12 mouse cellular contexts compared by ENCODE assay signal in the genomic region with DNA sequence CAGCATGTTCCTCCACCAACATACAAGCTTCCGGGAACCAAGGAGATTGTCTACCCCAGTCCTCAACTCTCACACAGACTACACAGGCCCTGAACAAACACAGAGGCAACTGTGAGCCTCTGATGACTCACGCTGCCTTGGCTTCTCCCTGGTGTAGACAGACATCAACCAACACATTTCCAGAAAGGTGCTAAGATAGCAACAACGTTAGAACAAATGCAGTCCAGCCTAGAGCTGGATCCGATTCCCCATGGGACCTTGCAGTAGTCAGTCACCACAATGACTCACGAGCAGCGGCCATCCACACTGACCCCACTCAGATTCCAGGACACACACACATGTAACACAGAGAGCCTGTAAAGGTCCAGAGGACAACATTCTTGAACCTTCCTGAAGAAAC. TPM values are rescaled to one million over a fixed set of nuclear protein-coding genes. Genes with fewer than 3 reads are reported as not detected.
A peak's percentile ranks its signal among the peaks of the same experiment; 100 is the strongest.
DNase-seq lines count a peak whose midpoint lies in the region; ATAC-seq and TF ChIP-seq lines count a peak whose summit lies in the region.
"Had no signal": no experiment of that assay in that cellular context is flagged by ENCODE, and none has a peak within 500 bp of the region (broad histone marks: within the 10 kb centered on the region; RNA-seq: fewer than 3 reads in every experiment).

No protein-coding gene starts in this region.

- H3K4me2 ChIP-seq in hindbrain, embryonic 13.5 days: no peak overlapping the region
- no peak overlapping the region for H3K4me2 ChIP-seq in intestine, postnatal 0 days (replicated peaks; ENCODE audit: low read depth)
- H3K4me2 ChIP-seq in midbrain, postnatal 0 days (ENCODE audit: low read depth, low read length, poor library complexity, severe bottlenecking): no peak overlapping the region

- no peaks in the 10 kb centered on the region for H3K9me3 ChIP-seq in hindbrain, embryonic 10.5 days
- no peaks in the 10 kb centered on the region for H3K9me3 ChIP-seq in hindbrain, embryonic 13.5 days
- no peaks in the 10 kb centered on the region for H3K9me3 ChIP-seq in heart, embryonic 10.5 days
- no peaks in the 10 kb centered on the region for H3K9me3 ChIP-seq in intestine, postnatal 0 days (ENCODE audit: control insufficient read depth)
- H3K9me3 ChIP-seq in midbrain, postnatal 0 days (ENCODE audit: low read length): no peaks in the 10 kb centered on the region

- H3K4me1 ChIP-seq in hindbrain, embryonic 10.5 days (replicated peaks): peaks cover 8% of the 10 kb centered on the region
- H3K4me1 ChIP-seq in hindbrain, embryonic 13.5 days (replicated peaks): 0 out of 2 replicates have a peak, but pooled peaks cover 7% of the 10 kb centered on the region
- H3K4me1 ChIP-seq in heart, embryonic 10.5 days: peaks cover 68% of the 10 kb centered on the region
- 0 out of 2 replicates have a peak, but pooled peaks cover 4% of the 10 kb centered on the region for H3K4me1 ChIP-seq in intestine, postnatal 0 days (replicated peaks; ENCODE audit: control insufficient read depth, insufficient read depth, low read length)
- no peaks in the 10 kb centered on the region; the same call in 1 of the 2 replicates for H3K4me1 ChIP-seq in midbrain, postnatal 0 days (ENCODE audit: insufficient read depth, low read length)

- DNase-seq in hindbrain, embryonic 10.5 days (ENCODE audit: low spot score): no peak
- peak; percentile 49 for DNase-seq in MN1 (ENCODE audit: low spot score)
- peak; percentile 86 for DNase-seq in heart, embryonic 10.5 days (ENCODE audit: low spot score)
- no peak for DNase-seq in layer of hippocampus, postnatal 14 days (ENCODE audit: low spot score in 2 of 2)
- DNase-seq in testis, postnatal 14 days (ENCODE audit: low spot score): no peak
- DNase-seq in midbrain, postnatal 0 days (ENCODE audit: low spot score): no peak
- DNase-seq: cerebellum, postnatal 25 days; kidney, adult 9 months had no signal

- no peaks in the 10 kb centered on the region for H3K27me3 ChIP-seq in hindbrain, embryonic 10.5 days (ENCODE audit: insufficient read depth, poor library complexity, severe bottlenecking)
- no peaks in the 10 kb centered on the region for H3K27me3 ChIP-seq in hindbrain, embryonic 13.5 days
- no peaks in the 10 kb centered on the region for H3K27me3 ChIP-seq in heart, embryonic 10.5 days (ENCODE audit: insufficient read depth, poor library complexity, severe bottlenecking)
- H3K27me3 ChIP-seq in intestine, postnatal 0 days (replicated peaks; ENCODE audit: control insufficient read depth, insufficient read depth, low read length): no peaks in the 10 kb centered on the region
- H3K27me3 ChIP-seq in midbrain, postnatal 0 days (ENCODE audit: insufficient read depth, low read length): no peaks in the 10 kb centered on the region

- H3K36me3 ChIP-seq in hindbrain, embryonic 10.5 days: no peaks in the 10 kb centered on the region
- no peaks in the 10 kb centered on the region for H3K36me3 ChIP-seq in hindbrain, embryonic 13.5 days
- no peaks in the 10 kb centered on the region for H3K36me3 ChIP-seq in heart, embryonic 10.5 days
- H3K36me3 ChIP-seq in intestine, postnatal 0 days (ENCODE audit: control insufficient read depth, insufficient read depth): no peaks in the 10 kb centered on the region
- H3K36me3 ChIP-seq in midbrain, postnatal 0 days (ENCODE audit: insufficient read depth, low read length): no peaks in the 10 kb centered on the region

- 80% methylated on average over 6 of the region's 6 CpGs for WGBS in hindbrain, embryonic 10.5 days
- 85% methylated on average over 6 of the region's 6 CpGs for WGBS in hindbrain, embryonic 13.5 days
- 16% methylated on average over 6 of the region's 6 CpGs for WGBS in heart, embryonic 10.5 days
- 37% methylated on average over 6 of the region's 6 CpGs for WGBS in intestine, postnatal 0 days
- 92% methylated on average over 6 of the region's 6 CpGs for WGBS in midbrain, postnatal 0 days

- H3K4me3 ChIP-seq in hindbrain, embryonic 10.5 days: no peak overlapping the region
- H3K4me3 ChIP-seq in hindbrain, embryonic 13.5 days: no peak overlapping the region
- peak overlapping the region; percentile 12; the same call in 1 of the 2 replicates for H3K4me3 ChIP-seq in heart, embryonic 10.5 days
- H3K4me3 ChIP-seq in intestine, postnatal 0 days (ENCODE audit: low read depth, low read length): no peak overlapping the region
- no peak overlapping the region for H3K4me3 ChIP-seq in midbrain, postnatal 0 days (ENCODE audit: low read depth, low read length)

- H3K9ac ChIP-seq in hindbrain, embryonic 13.5 days: no peak overlapping the region
- no peak overlapping the region for H3K9ac ChIP-seq in intestine, postnatal 0 days (ENCODE audit: low read depth, low read length)
- H3K9ac ChIP-seq in midbrain, postnatal 0 days (replicated peaks; ENCODE audit: low read length, poor library complexity, severe bottlenecking): no peak overlapping the region

- no peak for TF ChIP-seq CTCF in intestine, postnatal 0 days (IDR thresholded peaks at IDR 0.05; ENCODE audit: low read depth)
- TF ChIP-seq CTCF in midbrain, postnatal 0 days (IDR thresholded peaks at IDR 0.05): no peak

- ATAC-seq in hindbrain, embryonic 13.5 days (ENCODE audit: low FRiP score): no peak
- peak; percentile 61 for ATAC-seq in intestine, postnatal 0 days
- no peak for ATAC-seq in midbrain, postnatal 0 days (ENCODE audit: low FRiP score)
- ATAC-seq: activated CD4-positive, CD25-positive, alpha-beta regulatory T cell, adult 4 months had no signal

- peak overlapping the region; percentile 5; the same call in 1 of the 2 replicates for H3K27ac ChIP-seq in hindbrain, embryonic 10.5 days
- H3K27ac ChIP-seq in hindbrain, embryonic 13.5 days: no peak overlapping the region
- H3K27ac ChIP-seq in heart, embryonic 10.5 days: peak overlapping the region; percentile 73
- no peak overlapping the region; the same call in 1 of the 2 replicates for H3K27ac ChIP-seq in intestine, postnatal 0 days (ENCODE audit: low read depth, low read length)
- H3K27ac ChIP-seq in midbrain, postnatal 0 days (ENCODE audit: low read depth, low read length): no peak overlapping the region

RNA-seq across cellular contexts. Expression of a gene that starts 42.5 kb away (rescaled TPM):
- polyA plus RNA-seq in hindbrain, embryonic 10.5 days (2016; fragmentation: Nextera tagmentation; extraction: Ambion mirVana): 19.3 and 25.0 TPM in 2 replicates
- 29.1 and 31.6 TPM in 2 replicates for polyA plus RNA-seq in hindbrain, embryonic 13.5 days (2015; fragmentation: Nextera tagmentation; extraction: Ambion mirVana)
- 10.0 and 10.5 TPM in 2 replicates for polyA plus RNA-seq in heart, embryonic 10.5 days (2016; fragmentation: Nextera tagmentation; extraction: Ambion mirVana)
- 4.2 and 5.4 TPM in 2 replicates for polyA plus RNA-seq in intestine, postnatal 0 days (2015; fragmentation: Nextera tagmentation; extraction: Ambion mirVana)
- total RNA-seq in layer of hippocampus, postnatal 14 days (2021): 10 to 100 TPM; 47.1 to 52.9 TPM
- total RNA-seq in midbrain, postnatal 0 days (2014; rRNA removed): 45.4 and 70.4 TPM in 2 replicates
- 24.1 and 27.6 TPM in 2 replicates for polyA plus RNA-seq in midbrain, postnatal 0 days (2015; fragmentation: Nextera tagmentation; extraction: Ambion mirVana)
- total RNA-seq: neutrophil, adult 5-6 weeks had no signal

Comparison
In these comparisons a context has a peak if more than half of its experiments do, and no peak if none do; other contexts are left out.
1. H3K27ac ChIP-seq: peak in hindbrain, embryonic 10.5 days (single experiment) and heart, embryonic 10.5 days (single experiment); none in hindbrain, embryonic 13.5 days (single experiment), intestine, postnatal 0 days (single experiment) and midbrain, postnatal 0 days (single experiment).
2. DNase-seq: peak in MN1 (single experiment) and heart, embryonic 10.5 days (single experiment); none in hindbrain, embryonic 10.5 days (single experiment), layer of hippocampus, postnatal 14 days (0 of 2), testis, postnatal 14 days (single experiment) and midbrain, postnatal 0 days (single experiment).